Mouse (Mus musculus) midbrain, postnatal 0 days (tissue): ENCODE measurements around the gene RPS10-NUDT3. TPM values are rescaled to one million over a fixed set of nuclear protein-coding genes. Genes with fewer than 3 reads are reported as not detected.

Experiments
- ATAC-seq: fragments of 200-750 bp; cut with Nextera tagmentation; 2 replicates; pipeline ENCODE4 v1.8.0; 2017; ENCODE audit warnings: moderate number of reproducible peaks, mild to moderate bottlenecking, moderate TSS enrichment, moderate library complexity; ENCODE audit not compliant: low FRiP score
- DNase-seq: peaks from one replicate; pipeline ENCODE4 v3.0.0-alpha.2; 2015; ENCODE audit warnings: low spot score
- H3K27ac ChIP-seq: fragments of 300-500 bp; sonication (generic); 2 replicates; pipeline ENCODE4 v1.5.1; 2014; ENCODE audit warnings: low read depth, mild to moderate bottlenecking, low read length, mixed read lengths
- H3K27me3 ChIP-seq: fragments of 300-500 bp; sonication (generic); 2 replicates; pipeline ENCODE4 v1.6.1; 2014; ENCODE audit warnings: low read length, control low read depth, mixed read lengths; ENCODE audit not compliant: insufficient read depth
- H3K36me3 ChIP-seq: fragments of 300-500 bp; sonication (generic); 2 replicates; pipeline ENCODE4 v1.6.1; 2014; ENCODE audit warnings: low read length, control low read depth, mixed read lengths; ENCODE audit not compliant: insufficient read depth
- H3K4me1 ChIP-seq: fragments of 300-500 bp; sonication (generic); 2 replicates; pipeline ENCODE4 v1.6.1; 2014; ENCODE audit warnings: mild to moderate bottlenecking, control low read depth, antibody characterized with exemption, low read length, mixed read lengths; ENCODE audit not compliant: insufficient read depth
- H3K4me2 ChIP-seq: fragments of 300-500 bp; sonication (generic); 2 replicates; pipeline ENCODE4 v1.6.1; 2014; ENCODE audit warnings: low read depth, mild to moderate bottlenecking, low read length, mixed read lengths; ENCODE audit not compliant: poor library complexity, severe bottlenecking
- H3K4me3 ChIP-seq: fragments of 300-500 bp; sonication (generic); 2 replicates; pipeline ENCODE4 v1.5.1; 2014; ENCODE audit warnings: low read depth, mild to moderate bottlenecking, low read length, moderate library complexity
- H3K9ac ChIP-seq: fragments of 300-500 bp; sonication (generic); replicated peaks from 2 replicates; pipeline ENCODE4 v1.6.1; 2014; ENCODE audit warnings: mild to moderate bottlenecking, low read length, moderate library complexity, mixed read lengths; ENCODE audit not compliant: poor library complexity, severe bottlenecking
- H3K9me3 ChIP-seq: fragments of 300-500 bp; sonication (generic); 2 replicates; pipeline ENCODE4 v1.6.1; 2016; ENCODE audit warnings: low read length, control low read depth
- CTCF ChIP-seq: IDR thresholded peaks from 2 replicates; pipeline ENCODE4 v1.5.1; 2016; ENCODE audit warnings: antibody characterized with exemption, mild to moderate bottlenecking
- WGBS: fragments of 180-500 bp; shearing (Covaris S2); extraction: QIAGEN DNeasy Blood & Tissue Kit; methylation state at CpG from one replicate; pipeline ENCODE4 v1.1.7; 2014; 5-methylcytosine and 5-hydroxymethylcytosine counted together
- polyA plus RNA-seq: library from polyadenylated mRNA; unstranded; fragments of >200 nt; fragmentation: Nextera tagmentation; extraction: Ambion mirVana; gene quantifications from 2 replicates; pipeline ENCODE4 v1.2.1, GENCODE M21; 2015
- total RNA-seq: library from RNA; depleted of rRNA; stranded (reverse); fragments of >200 nt; gene quantifications from 2 replicates; pipeline ENCODE4 v1.2.3, GENCODE M21; 2014

RPS10-NUDT3 gene
- total and polyA plus RNA-seq, 2 experiments from 2014 or later: not detected

GRCm38 (mm10) chr17:27621705-27622531 lies 13.1 kb downstream of the RPS10-NUDT3 start:
- WGBS: 2% methylated on average over 23 of the region's 23 CpGs
- DNase-seq: peak; percentile 47
- peak overlapping the region; percentile 99 for H3K9ac ChIP-seq
- no peaks in the 10 kb centered on the region for H3K27me3 ChIP-seq
- ATAC-seq: no peak
- H3K4me3 ChIP-seq: peak overlapping the region; percentile 88
- no peaks in the 10 kb centered on the region for H3K36me3 ChIP-seq
- peak overlapping the region; percentile 67 for H3K4me2 ChIP-seq
- 0 out of 2 replicates have a peak, but pooled peaks have one; percentile 1 for TF ChIP-seq CTCF
- H3K9me3 ChIP-seq: no peaks in the 10 kb centered on the region
- peaks cover 4% of the 10 kb centered on the region; the same call in 1 of the 2 replicates for H3K4me1 ChIP-seq
- peak overlapping the region; percentile 100 for H3K27ac ChIP-seq

DNA sequence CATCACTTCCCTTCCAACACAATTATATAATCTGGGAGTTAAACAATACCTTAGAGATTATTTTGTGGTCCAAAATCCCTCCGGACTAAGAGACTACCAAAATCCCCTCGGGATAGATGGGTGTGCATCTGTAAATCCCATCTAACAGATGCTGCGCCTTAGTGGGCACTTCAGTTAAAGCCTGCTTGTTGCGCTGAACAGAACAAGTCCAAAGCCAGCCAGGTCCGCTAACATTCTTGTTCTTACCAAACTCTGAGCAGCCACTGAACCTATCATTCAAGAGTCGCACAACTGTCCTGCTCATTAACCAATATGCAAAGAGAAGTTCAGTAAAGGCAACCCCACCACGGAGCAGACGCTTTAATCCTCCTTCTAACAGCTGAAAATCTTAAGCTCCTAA lies 13.9 kb downstream of the RPS10-NUDT3 start:
- Histone ChIP-seq H3K27me3 (no peaks in the 10 kb centered on the region), H3K27ac (peak overlapping the region; percentile 47), H3K9ac (peak overlapping the region; percentile 99), H3K4me2 (peak overlapping the region; percentile 67), H3K9me3 (no peaks in the 10 kb centered on the region), H3K4me3 (peak overlapping the region; percentile 88), H3K4me1 (peaks cover 4% of the 10 kb centered on the region; the same call in 1 of the 2 replicates), H3K36me3 (no peaks in the 10 kb centered on the region)
- ATAC-seq (no peak), DNase-seq (peak; percentile 36)
- TF ChIP-seq CTCF: no peak
- 10% methylated on average over 8 of the region's 8 CpGs for WGBS

GRCm38 (mm10) chr17:27615388-27615787 lies 19.6 kb downstream of the RPS10-NUDT3 start:
- no peak for DNase-seq
- no peak for TF ChIP-seq CTCF
- H3K27me3 ChIP-seq: no peaks in the 10 kb centered on the region
- H3K36me3 ChIP-seq: 0 out of 2 replicates have a peak, but pooled peaks cover 6% of the 10 kb centered on the region
- H3K4me2 ChIP-seq: no peak overlapping the region
- no peak for ATAC-seq
- H3K4me3 ChIP-seq: no peak overlapping the region
- peaks cover 4% of the 10 kb centered on the region; the same call in 1 of the 2 replicates for H3K4me1 ChIP-seq
- no peak overlapping the region for H3K9ac ChIP-seq
- WGBS: 79% methylated on average over 7 of the region's 7 CpGs
- H3K27ac ChIP-seq: no peak overlapping the region
- no peaks in the 10 kb centered on the region for H3K9me3 ChIP-seq

GRCm38 (mm10) chr17:27613016-27613415 lies 22.0 kb downstream of the RPS10-NUDT3 start:
- H3K27me3 ChIP-seq: no peaks in the 10 kb centered on the region
- no peak for DNase-seq
- no peak overlapping the region for H3K9ac ChIP-seq
- 0 out of 2 replicates have a peak, but pooled peaks cover 4% of the 10 kb centered on the region for H3K4me1 ChIP-seq
- no peaks in the 10 kb centered on the region for H3K9me3 ChIP-seq
- no peak overlapping the region for H3K4me2 ChIP-seq
- H3K4me3 ChIP-seq: no peak overlapping the region
- TF ChIP-seq CTCF: no peak
- no peak for ATAC-seq
- H3K27ac ChIP-seq: no peak overlapping the region
- 60% methylated on average over 4 of the region's 4 CpGs for WGBS
- 0 out of 2 replicates have a peak, but pooled peaks cover 6% of the 10 kb centered on the region for H3K36me3 ChIP-seq

DNA sequence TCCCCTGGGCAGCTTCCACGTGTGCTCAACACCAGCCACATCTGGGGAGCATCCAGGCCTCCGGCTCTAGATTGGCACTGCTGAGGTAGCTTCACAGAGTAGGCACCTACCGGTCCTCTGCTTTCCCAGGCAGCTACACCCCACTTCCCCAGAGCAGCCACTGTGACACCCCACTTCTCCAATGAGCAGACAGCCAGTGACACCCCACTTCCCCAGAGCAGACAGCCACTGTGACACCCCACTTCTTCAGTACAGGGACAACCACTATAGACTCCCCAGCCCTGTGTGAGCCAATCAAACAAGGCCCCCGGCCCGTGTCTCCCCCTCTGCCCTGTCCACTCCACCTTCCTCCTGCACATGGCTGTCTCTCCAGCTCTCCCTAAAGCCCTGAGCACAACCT lies 23.0 kb downstream of the RPS10-NUDT3 start:
- H3K4me3 ChIP-seq: no peak overlapping the region
- H3K4me1 ChIP-seq: 0 out of 2 replicates have a peak, but pooled peaks cover 4% of the 10 kb centered on the region
- H3K4me2 ChIP-seq: no peak overlapping the region
- no peak for DNase-seq
- no peaks in the 10 kb centered on the region for H3K9me3 ChIP-seq
- no peak for TF ChIP-seq CTCF
- no peaks in the 10 kb centered on the region for H3K27me3 ChIP-seq
- 82% methylated on average over 5 of the region's 5 CpGs for WGBS
- H3K9ac ChIP-seq: no peak overlapping the region
- ATAC-seq: no peak
- H3K27ac ChIP-seq: no peak overlapping the region
- 0 out of 2 replicates have a peak, but pooled peaks cover 6% of the 10 kb centered on the region for H3K36me3 ChIP-seq

GRCm38 (mm10) chr17:27611519-27611884 lies 23.5 kb downstream of the RPS10-NUDT3 start:
- H3K9ac ChIP-seq: no peak overlapping the region
- no peak overlapping the region for H3K27ac ChIP-seq
- WGBS: 71% methylated on average over 3 of the region's 3 CpGs
- TF ChIP-seq CTCF: no peak
- H3K9me3 ChIP-seq: no peaks in the 10 kb centered on the region
- ATAC-seq (no peak), DNase-seq (no peak)
- H3K4me2 ChIP-seq: no peak overlapping the region
- 0 out of 2 replicates have a peak, but pooled peaks cover 4% of the 10 kb centered on the region for H3K4me1 ChIP-seq
- H3K27me3 ChIP-seq: no peaks in the 10 kb centered on the region
- H3K4me3 ChIP-seq: no peak overlapping the region
- 0 out of 2 replicates have a peak, but pooled peaks cover 6% of the 10 kb centered on the region for H3K36me3 ChIP-seq
